Mouse (Mus musculus) heart, postnatal 0 days (tissue): ENCODE data around the gene Krtap7-1. TPM values are rescaled to one million over a fixed set of nuclear protein-coding genes. Genes with fewer than 3 reads are reported as not detected.

ENCODE experiments used
- ATAC-seq: fragments of 200-750 bp; cut with Nextera tagmentation; 2 replicates; pipeline ENCODE4 v1.8.0; 2017; ENCODE audit warnings: low read depth, moderate number of reproducible peaks, moderate library complexity; ENCODE audit not compliant: insufficient read depth
- DNase-seq: peaks from one replicate; pipeline ENCODE4 v3.0.0-alpha.2; 2016; ENCODE audit warnings: low spot score
- H3K27ac ChIP-seq: fragments of 300-500 bp; sonication (generic); 2 replicates; pipeline ENCODE4 v1.5.1; 2014; ENCODE audit warnings: low read depth, mild to moderate bottlenecking
- H3K27me3 ChIP-seq: fragments of 300-500 bp; sonication (generic); 2 replicates; pipeline ENCODE4 v1.6.1; 2014; ENCODE audit warnings: low read length, mixed read lengths; ENCODE audit not compliant: control insufficient read depth, insufficient read depth
- H3K36me3 ChIP-seq: fragments of 300-500 bp; sonication (generic); replicated peaks from 2 replicates; pipeline ENCODE4 v1.6.1; 2014; ENCODE audit warnings: low read length, mixed read lengths; ENCODE audit not compliant: control insufficient read depth, insufficient read depth
- H3K4me1 ChIP-seq: fragments of 300-500 bp; sonication (generic); 2 replicates; pipeline ENCODE4 v1.6.1; 2014; ENCODE audit warnings: antibody characterized with exemption; ENCODE audit not compliant: control insufficient read depth, insufficient read depth
- H3K4me2 ChIP-seq: fragments of 300-500 bp; sonication (generic); 2 replicates; pipeline ENCODE4 v1.6.1; 2014; ENCODE audit warnings: low read depth, mild to moderate bottlenecking, low read length, moderate library complexity
- H3K4me3 ChIP-seq: fragments of 300-500 bp; sonication (generic); 2 replicates; pipeline ENCODE4 v1.5.1; 2014; ENCODE audit warnings: low read depth, low read length
- H3K9ac ChIP-seq: fragments of 300-500 bp; sonication (generic); replicated peaks from 2 replicates; pipeline ENCODE4 v1.6.1; 2014; ENCODE audit warnings: low read depth, low read length, mixed read lengths
- H3K9me3 ChIP-seq: fragments of 300-500 bp; sonication (generic); replicated peaks from 2 replicates; pipeline ENCODE4 v1.6.1; 2016; ENCODE audit warnings: low read length; ENCODE audit not compliant: control insufficient read depth
- CTCF ChIP-seq: IDR thresholded peaks from 2 replicates; pipeline ENCODE4 v1.5.1; 2016; ENCODE audit warnings: antibody characterized with exemption, control low read depth, low read depth
- EP300 ChIP-seq: IDR thresholded peaks from 2 replicates; pipeline ENCODE4 v1.6.1; 2016; ENCODE audit warnings: antibody characterized with exemption, low read depth
- WGBS: fragments of 180-500 bp; shearing (Covaris S2); extraction: QIAGEN DNeasy Blood & Tissue Kit; methylation state at CpG from one replicate; pipeline ENCODE4 v1.1.7; 2014; 5-methylcytosine and 5-hydroxymethylcytosine counted together
- polyA plus RNA-seq: library from polyadenylated mRNA; unstranded; fragments of >200 nt; fragmentation: Nextera tagmentation; extraction: Ambion mirVana; gene quantifications from 2 replicates; pipeline ENCODE4 v1.2.1, GENCODE M21; 2015
- total RNA-seq: library from RNA; depleted of rRNA; stranded (reverse); fragments of >200 nt; gene quantifications from 2 replicates; pipeline ENCODE4 v1.2.3, GENCODE M21; 2014; ENCODE audit warnings: low replicate concordance

The Krtap7-1 gene
- total and polyA plus RNA-seq, 2 experiments from 2014 or later = not detected

GRCm38 (mm10) chr16:89503571-89503970, 4.6 kb downstream of the Krtap7-1 start:
- H3K27ac ChIP-seq = no peak overlapping the region
- WGBS = 67% methylated on average over 2 of the region's 2 CpGs
- H3K36me3 ChIP-seq = no peaks in the 10 kb centered on the region
- no peak overlapping the region for H3K4me2 ChIP-seq
- DNase-seq = no peak
- no peak overlapping the region for H3K4me3 ChIP-seq
- no peaks in the 10 kb centered on the region for H3K27me3 ChIP-seq
- TF ChIP-seq EP300 = no peak
- no peak for TF ChIP-seq CTCF
- H3K4me1 ChIP-seq = no peaks in the 10 kb centered on the region
- no peak overlapping the region for H3K9ac ChIP-seq
- no peak for ATAC-seq
- H3K9me3 ChIP-seq = no peaks in the 10 kb centered on the region

- WGBS = 64% methylated on average over 5 of the region's 5 CpGs
- Histone ChIP-seq H3K27me3 (no peaks in the 10 kb centered on the region), H3K9me3 (no peaks in the 10 kb centered on the region), H3K4me3 (no peak overlapping the region), H3K9ac (no peak overlapping the region), H3K4me1 (no peaks in the 10 kb centered on the region), H3K4me2 (no peak overlapping the region), H3K27ac (no peak overlapping the region), H3K36me3 (no peaks in the 10 kb centered on the region)
- TF ChIP-seq CTCF = no peak
- no peak for TF ChIP-seq EP300
- DNase-seq = no peak
- ATAC-seq = no peak
Measured at GRCm38 (mm10) chr16:89501870-89502269, 6.3 kb downstream of the Krtap7-1 start.

DNA sequence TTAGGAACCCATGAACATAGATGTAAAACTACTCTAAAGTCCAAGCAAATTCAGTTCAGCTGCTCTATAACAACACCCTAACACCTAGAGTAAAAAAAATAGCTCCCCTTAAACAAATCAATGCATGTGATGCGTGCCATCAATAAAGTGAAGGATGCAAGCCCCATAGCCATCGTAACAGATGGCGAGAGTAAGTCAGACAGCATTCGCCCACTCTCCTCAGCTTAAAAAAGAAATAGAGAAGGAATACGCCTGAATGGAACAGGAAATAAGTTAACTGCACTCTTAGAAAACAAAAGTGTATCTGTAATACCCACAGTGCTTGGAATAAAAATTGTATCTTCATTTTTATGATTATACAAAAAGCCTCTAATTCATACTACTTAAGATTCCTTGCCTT, 11.1 kb downstream of the Krtap7-1 start:
- no peaks in the 10 kb centered on the region for H3K27me3 ChIP-seq
- no peaks in the 10 kb centered on the region for H3K4me1 ChIP-seq
- no peak overlapping the region for H3K4me2 ChIP-seq
- DNase-seq (no peak), ATAC-seq (no peak)
- 89% methylated on average over 5 of the region's 5 CpGs for WGBS
- H3K9me3 ChIP-seq = no peaks in the 10 kb centered on the region
- H3K27ac ChIP-seq = no peak overlapping the region
- H3K4me3 ChIP-seq = no peak overlapping the region
- no peak for TF ChIP-seq CTCF
- TF ChIP-seq EP300 = no peak
- H3K36me3 ChIP-seq = no peaks in the 10 kb centered on the region
- H3K9ac ChIP-seq = no peak overlapping the region

GRCm38 (mm10) chr16:89495394-89496153, 12.5 kb downstream of the Krtap7-1 start:
- H3K9me3 ChIP-seq = no peaks in the 10 kb centered on the region
- no peaks in the 10 kb centered on the region for H3K4me1 ChIP-seq
- no peaks in the 10 kb centered on the region for H3K27me3 ChIP-seq
- WGBS = 82% methylated on average over 7 of the region's 7 CpGs
- TF ChIP-seq EP300 (no peak), CTCF (no peak)
- H3K36me3 ChIP-seq = no peaks in the 10 kb centered on the region
- DNase-seq (no peak), ATAC-seq (no peak)
- H3K4me3 ChIP-seq = no peak overlapping the region
- H3K27ac ChIP-seq = no peak overlapping the region
- H3K9ac ChIP-seq = no peak overlapping the region
- no peak overlapping the region for H3K4me2 ChIP-seq

DNA sequence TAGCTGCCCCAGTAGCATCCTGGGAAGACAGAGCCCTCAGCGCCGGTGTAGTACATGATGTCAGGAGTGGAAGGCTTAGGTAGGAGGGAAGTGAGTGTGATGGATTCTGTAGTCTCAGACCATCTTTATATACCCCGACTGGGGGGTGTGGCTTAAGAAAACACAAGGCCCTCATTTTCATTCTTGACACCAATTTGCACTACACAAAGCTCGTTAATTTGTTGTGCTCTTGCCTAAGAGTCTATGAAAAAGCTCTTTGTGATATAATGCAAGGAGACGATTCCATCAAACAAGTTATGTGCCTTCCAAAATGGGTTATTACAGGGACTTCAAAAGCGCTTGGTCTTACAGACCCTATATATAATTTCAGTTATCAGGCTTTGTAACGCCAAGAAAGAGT, 20.3 kb downstream of the Krtap7-1 start, which contains the start of gene Krtap8-1:
Gene Krtap8-1 (minus strand): TSS at position 101 of the 400 bp plus-strand sequence.
- no peaks in the 10 kb centered on the region for H3K36me3 ChIP-seq
- no peak within 1 kb of the TSS for H3K27ac ChIP-seq
- no peak within 1 kb of the TSS for H3K4me2 ChIP-seq
- no peaks in the 10 kb centered on the region for H3K4me1 ChIP-seq
- no peak for ATAC-seq
- TF ChIP-seq CTCF = no peak
- TF ChIP-seq EP300 = no peak
- no peaks in the 10 kb centered on the region for H3K9me3 ChIP-seq
- H3K4me3 ChIP-seq = no peak within 1 kb of the TSS
- H3K9ac ChIP-seq = no peak within 1 kb of the TSS
- WGBS = 75% methylated on average over 7 of the region's 7 CpGs
- H3K27me3 ChIP-seq = no peaks in the 10 kb centered on the region
- no peak for DNase-seq
